Mouse (Mus musculus) liver, adult (tissue): Measurements from ENCODE around the gene Fam49a.

Source experiments
- GATA4 ChIP-seq: IDR thresholded peaks from 2 replicates; pipeline ENCODE4 v1.6.1; 2014; ENCODE audit warnings: mild to moderate bottlenecking, low read length; ENCODE audit not compliant: insufficient replicate concordance

Fam49a gene

GRCm38 (mm10) chr12:12320693-12321092 is 58.8 kb downstream of the Fam49a start:
- no peak for TF ChIP-seq GATA4

- no peak for TF ChIP-seq GATA4
Observed at GRCm38 (mm10) chr12:12321111-12321510, 59.2 kb downstream of the Fam49a start.

- no peak for TF ChIP-seq GATA4
Observed at GRCm38 (mm10) chr12:12323084-12323483, 61.1 kb downstream of the Fam49a start.

GRCm38 (mm10) chr12:12323616-12324223 is 61.8 kb downstream of the Fam49a start:
- no peak for TF ChIP-seq GATA4

GRCm38 (mm10) chr12:12333526-12334310 is 71.8 kb downstream of the Fam49a start:
- no peak for TF ChIP-seq GATA4

- no peak for TF ChIP-seq GATA4
Observed at GRCm38 (mm10) chr12:12334486-12334885, 72.5 kb downstream of the Fam49a start.

DNA sequence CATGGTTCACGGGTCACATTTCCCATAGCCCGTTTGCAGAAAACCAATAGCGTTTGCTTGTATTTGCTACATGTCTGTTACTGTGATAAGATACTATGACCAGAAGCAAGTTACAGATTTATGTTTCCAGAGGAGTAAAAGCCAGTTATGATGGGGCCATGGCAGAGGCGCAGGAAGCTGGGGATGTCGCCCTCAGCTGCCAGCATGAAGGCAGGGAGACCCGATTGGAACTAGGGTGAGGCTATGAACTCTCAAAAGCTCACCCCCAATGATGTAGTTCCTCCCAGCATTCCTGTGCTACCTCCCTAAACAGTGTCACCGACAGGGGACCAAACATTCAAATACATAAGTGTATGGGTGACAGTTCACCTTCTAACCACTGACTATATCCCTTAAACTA is 73.6 kb downstream of the Fam49a start:
- TF ChIP-seq GATA4, result no peak

- TF ChIP-seq GATA4, result no peak
Observed at GRCm38 (mm10) chr12:12337378-12337777, 75.4 kb downstream of the Fam49a start.

- no peak for TF ChIP-seq GATA4
Observed at GRCm38 (mm10) chr12:12343320-12343719, 81.4 kb downstream of the Fam49a start.

DNA sequence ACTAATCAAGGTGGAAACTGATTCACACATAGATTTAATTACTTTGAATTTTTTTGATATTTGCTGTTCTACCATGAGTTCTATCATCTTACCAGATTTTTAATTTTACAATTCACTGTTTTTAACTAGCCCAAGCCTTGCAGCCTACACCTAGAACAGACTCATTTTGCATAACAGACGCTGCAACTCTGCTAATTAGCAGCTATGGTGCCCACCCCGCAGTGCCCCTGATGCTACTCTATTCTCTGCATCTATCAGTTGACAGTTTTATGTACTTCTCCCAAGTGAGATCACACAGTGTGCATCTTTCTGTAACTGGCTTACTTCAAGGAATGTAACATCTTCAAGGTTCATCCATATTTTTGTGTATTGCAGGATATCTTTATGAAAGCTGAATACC is 86.7 kb downstream of the Fam49a start:
- TF ChIP-seq GATA4, result no peak

- TF ChIP-seq GATA4, result no peak
Observed at GRCm38 (mm10) chr12:12349645-12350288, 87.8 kb downstream of the Fam49a start.

DNA sequence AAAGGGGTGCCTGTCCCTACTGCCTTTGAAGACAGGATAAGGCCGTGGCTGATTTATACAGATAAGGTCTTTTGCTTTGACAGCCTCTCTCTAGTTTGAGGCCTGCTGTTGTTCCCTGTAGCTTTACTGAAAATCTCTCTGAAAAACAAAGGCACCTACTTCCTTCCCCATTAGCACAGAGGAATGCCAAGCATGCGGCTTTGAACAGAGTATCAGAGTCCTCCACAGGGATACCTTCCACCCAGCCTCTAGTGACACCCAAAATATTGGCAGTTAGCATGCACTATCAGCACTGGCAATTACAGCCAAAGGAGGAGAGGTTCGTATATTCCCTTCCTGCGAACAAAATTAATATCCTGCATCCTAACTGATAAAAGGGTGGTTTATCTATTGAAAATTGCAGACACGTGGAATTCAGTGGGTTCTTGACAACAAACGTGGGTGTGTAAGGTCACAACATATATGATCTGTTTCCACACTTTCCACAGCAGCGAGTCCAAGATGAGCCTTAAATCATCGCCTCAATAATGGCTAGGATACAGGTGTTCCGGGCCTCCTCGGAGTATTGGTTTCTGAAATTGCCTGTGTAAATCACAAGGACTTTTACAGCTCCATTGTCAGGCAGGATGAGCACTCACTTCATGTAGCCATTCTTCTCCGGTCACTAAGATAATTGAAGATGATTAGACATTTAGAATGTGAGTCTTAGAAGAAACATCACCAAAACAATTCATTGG is 90.0 kb downstream of the Fam49a start:
- no peak for TF ChIP-seq GATA4

- no peak for TF ChIP-seq GATA4
Observed at GRCm38 (mm10) chr12:12354115-12354653, 92.2 kb downstream of the Fam49a start.

DNA sequence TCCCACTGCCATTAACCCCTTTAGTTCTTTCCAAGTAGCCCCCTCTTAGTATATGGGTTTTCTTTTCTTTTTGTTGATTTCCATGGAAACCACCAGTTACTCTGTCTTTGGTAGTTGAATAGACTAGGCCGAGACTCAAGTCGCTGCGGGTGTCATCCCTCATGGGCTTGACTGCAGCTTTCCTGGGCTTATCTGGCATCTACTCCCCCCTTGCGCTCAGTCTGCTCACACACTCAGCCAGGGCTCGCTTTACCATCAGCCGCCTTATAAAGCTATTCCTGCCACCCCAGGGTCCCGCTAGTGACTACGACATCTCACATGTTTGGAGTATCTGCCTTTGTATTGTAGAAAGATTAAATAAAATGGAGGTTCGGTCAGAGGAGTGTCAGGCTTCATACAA is 94.1 kb downstream of the Fam49a start:
- no peak for TF ChIP-seq GATA4

DNA sequence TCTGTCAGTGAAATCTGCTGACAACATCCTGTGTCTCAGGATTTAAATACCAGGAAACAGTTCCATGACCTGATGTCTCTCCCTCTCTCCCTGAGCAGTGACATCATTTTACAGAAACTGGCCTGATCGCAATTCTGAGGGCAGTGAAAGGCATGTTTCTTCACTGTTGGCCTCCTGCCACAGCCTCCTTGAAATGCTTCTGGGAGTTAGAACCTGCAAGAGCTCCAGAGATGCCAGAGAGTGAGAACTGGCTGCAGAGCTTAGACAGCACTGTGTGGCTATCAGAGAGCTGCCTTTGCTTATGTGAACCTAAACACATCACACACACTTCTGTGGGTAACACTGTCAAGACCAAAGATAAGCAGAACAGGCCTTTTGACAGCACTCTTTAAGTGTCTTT is 94.5 kb downstream of the Fam49a start:
- no peak for TF ChIP-seq GATA4
